Comparison of ENCODE assay signal across 18 mouse cellular contexts in the genomic region with DNA sequence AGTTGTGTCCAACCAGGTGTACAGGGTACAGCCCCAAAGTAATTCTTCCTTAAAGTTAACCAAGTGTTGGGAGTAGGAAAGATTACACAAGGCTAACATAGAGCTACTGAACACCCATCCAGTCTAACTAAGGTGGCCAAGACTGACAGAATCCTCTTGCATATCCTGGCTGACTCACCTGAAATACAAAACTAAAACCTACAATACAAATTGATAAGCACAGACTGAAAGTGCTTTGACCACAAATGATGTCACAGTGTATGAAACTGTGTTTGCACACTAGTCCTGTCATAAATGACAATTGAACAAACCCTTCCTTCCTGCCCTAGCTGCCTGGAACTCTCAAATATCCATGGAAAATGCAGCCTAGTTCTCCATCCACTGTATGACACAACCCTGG.
A peak's percentile ranks its signal among the peaks of the same experiment; 100 is the strongest.
DNase-seq lines count a peak whose midpoint lies in the region; ATAC-seq and TF ChIP-seq lines count a peak whose summit lies in the region.
"Had no signal": no experiment of that assay in that cellular context is flagged by ENCODE, and none has a peak within 500 bp of the region (broad histone marks: within the 10 kb centered on the region; RNA-seq: fewer than 3 reads in every experiment).

No protein-coding gene starts in this region.

- no peak overlapping the region for H3K9ac ChIP-seq in intestine, embryonic 14.5 days (ENCODE audit: low read length)
- H3K9ac ChIP-seq in intestine, postnatal 0 days (ENCODE audit: low read depth, low read length), result no peak overlapping the region
- H3K9ac ChIP-seq in liver, embryonic 11.5 days (ENCODE audit: low read depth, low read length), result no peak overlapping the region
- H3K9ac ChIP-seq: embryonic facial prominence, embryonic 12.5 days; heart, embryonic 12.5 days had no signal

- H3K9me3 ChIP-seq in intestine, embryonic 14.5 days (ENCODE audit: control insufficient read depth, low read length), result no peaks in the 10 kb centered on the region
- H3K9me3 ChIP-seq in intestine, postnatal 0 days (ENCODE audit: control insufficient read depth), result no peaks in the 10 kb centered on the region
- H3K9me3 ChIP-seq in liver, embryonic 11.5 days (ENCODE audit: control insufficient read depth, low read length), result no peaks in the 10 kb centered on the region
- H3K9me3 ChIP-seq: embryonic facial prominence, embryonic 12.5 days; heart, embryonic 12.5 days had no signal

- peak; percentile 55; the same call in 1 of the 2 replicates for ATAC-seq in intestine, embryonic 14.5 days (replicated peaks; ENCODE audit: low FRiP score, low TSS enrichment, low read depth)
- no peak for ATAC-seq in intestine, postnatal 0 days
- peak; percentile 85 for ATAC-seq in activated CD4-positive, CD25-positive, alpha-beta regulatory T cell, adult 4 months
- ATAC-seq in liver, embryonic 11.5 days (replicated peaks; ENCODE audit: low FRiP score), result no peak
- ATAC-seq: forebrain, embryonic 16.5 days; hindbrain, embryonic 16.5 days had no signal

- TF ChIP-seq CTCF in intestine, postnatal 0 days (IDR thresholded peaks at IDR 0.05; ENCODE audit: low read depth), result no peak

- no peaks in the 10 kb centered on the region for H3K36me3 ChIP-seq in intestine, embryonic 14.5 days (ENCODE audit: control insufficient read depth, insufficient read depth, low read length)
- H3K36me3 ChIP-seq in intestine, postnatal 0 days (ENCODE audit: control insufficient read depth, insufficient read depth), result no peaks in the 10 kb centered on the region
- no peaks in the 10 kb centered on the region for H3K36me3 ChIP-seq in liver, embryonic 11.5 days (ENCODE audit: control insufficient read depth, insufficient read depth, low read length)
- H3K36me3 ChIP-seq: embryonic facial prominence, embryonic 12.5 days; heart, embryonic 12.5 days had no signal

- DNase-seq in intestine, embryonic 14.5 days (ENCODE audit: low spot score), result no peak
- DNase-seq in CD4-positive, CD25-positive, alpha-beta regulatory T cell, adult 2 months (ENCODE audit: low read depth, low spot score), result peak; percentile 59
- DNase-seq in naive thymus-derived CD4-positive, alpha-beta T cell, adult 2 months (ENCODE audit: low read depth), result peak; percentile 56
- no peak for DNase-seq in liver, embryonic 11.5 days (ENCODE audit: low spot score)
- DNase-seq in ovary, postnatal 36 days (ENCODE audit: low spot score), result no peak
- DNase-seq: adrenal gland, adult 2 months; adrenal gland, postnatal 25 days; cerebellum, adult 11 months; cerebellum, adult 8-10 months; cerebellum, postnatal 25 days; gastrocnemius, postnatal 25 days; kidney, adult 18-20 months had no signal

- H3K4me3 ChIP-seq in intestine, embryonic 14.5 days (ENCODE audit: low read depth, low read length), result no peak overlapping the region
- no peak overlapping the region for H3K4me3 ChIP-seq in intestine, postnatal 0 days (ENCODE audit: low read depth, low read length)
- no peak overlapping the region for H3K4me3 ChIP-seq in liver, embryonic 11.5 days (ENCODE audit: low read depth, low read length)
- H3K4me3 ChIP-seq: embryonic facial prominence, embryonic 12.5 days; heart, embryonic 12.5 days had no signal

- H3K27me3 ChIP-seq in intestine, embryonic 14.5 days (replicated peaks; ENCODE audit: control insufficient read depth, insufficient read depth, low read length), result no peaks in the 10 kb centered on the region
- H3K27me3 ChIP-seq in intestine, postnatal 0 days (replicated peaks; ENCODE audit: control insufficient read depth, insufficient read depth, low read length), result no peaks in the 10 kb centered on the region
- H3K27me3 ChIP-seq in liver, embryonic 11.5 days (replicated peaks; ENCODE audit: control insufficient read depth, insufficient read depth, low read length), result no peaks in the 10 kb centered on the region
- H3K27me3 ChIP-seq: embryonic facial prominence, embryonic 12.5 days; heart, embryonic 12.5 days had no signal

- H3K4me1 ChIP-seq in intestine, embryonic 14.5 days (replicated peaks; ENCODE audit: control insufficient read depth, insufficient read depth, low read length), result peaks cover 12% of the 10 kb centered on the region; the same call in 1 of the 2 replicates
- H3K4me1 ChIP-seq in intestine, postnatal 0 days (replicated peaks; ENCODE audit: control insufficient read depth, insufficient read depth, low read length), result no peaks in the 10 kb centered on the region
- H3K4me1 ChIP-seq in liver, embryonic 11.5 days (replicated peaks; ENCODE audit: control insufficient read depth, insufficient read depth, low read length), result peaks cover 10% of the 10 kb centered on the region

- no peak overlapping the region for H3K4me2 ChIP-seq in intestine, embryonic 14.5 days (ENCODE audit: low read length)
- H3K4me2 ChIP-seq in intestine, postnatal 0 days (replicated peaks; ENCODE audit: low read depth), result no peak overlapping the region
- H3K4me2 ChIP-seq in liver, embryonic 11.5 days, result no peak overlapping the region
- H3K4me2 ChIP-seq: embryonic facial prominence, embryonic 12.5 days; heart, embryonic 12.5 days had no signal

- no peak overlapping the region for H3K27ac ChIP-seq in intestine, embryonic 14.5 days (ENCODE audit: low read depth)
- no peak overlapping the region for H3K27ac ChIP-seq in intestine, postnatal 0 days (ENCODE audit: low read depth, low read length)
- H3K27ac ChIP-seq in liver, embryonic 11.5 days (ENCODE audit: low read depth, low read length), result no peak overlapping the region
- H3K27ac ChIP-seq: embryonic facial prominence, embryonic 12.5 days had no signal

Comparison
In these comparisons a context has a peak if more than half of its experiments do, and no peak if none do; other contexts are left out.
1. ATAC-seq: peak in intestine, embryonic 14.5 days (single experiment) and activated CD4-positive, CD25-positive, alpha-beta regulatory T cell, adult 4 months (single experiment); none in intestine, postnatal 0 days (single experiment) and liver, embryonic 11.5 days (single experiment).
2. DNase-seq: peak in CD4-positive, CD25-positive, alpha-beta regulatory T cell, adult 2 months (single experiment) and naive thymus-derived CD4-positive, alpha-beta T cell, adult 2 months (single experiment); none in intestine, embryonic 14.5 days (single experiment), liver, embryonic 11.5 days (single experiment) and ovary, postnatal 36 days (single experiment).